Mouse (Mus musculus): ENCODE measurements at regions not wholly inside any gene's neighbourhood (a gene's known extent, or its start where the extent isn't known, plus 50 kb on each side); places are given as distances from the start of the nearest gene placed in this dataset.

- ATAC-seq (ENCODE audit: low read depth), result no peak
- Histone ChIP-seq H3K27me3 (no peaks in the 10 kb centered on the region), H3K4me2 (no peak overlapping the region), H3K9ac (no peak overlapping the region), H3K9me3 (no peaks in the 10 kb centered on the region), H3K27ac (replicated peaks) (no peak overlapping the region), H3K36me3 (no peaks in the 10 kb centered on the region), H3K4me1 (replicated peaks) (peaks cover 17% of the 10 kb centered on the region), H3K4me3 (no peak overlapping the region)
- 71% methylated on average over 1 of the region's 1 CpGs for WGBS
Measured at GRCm38 (mm10) chr14:68918526-68919045, 375.5 kb downstream of the Synb start.

DNA sequence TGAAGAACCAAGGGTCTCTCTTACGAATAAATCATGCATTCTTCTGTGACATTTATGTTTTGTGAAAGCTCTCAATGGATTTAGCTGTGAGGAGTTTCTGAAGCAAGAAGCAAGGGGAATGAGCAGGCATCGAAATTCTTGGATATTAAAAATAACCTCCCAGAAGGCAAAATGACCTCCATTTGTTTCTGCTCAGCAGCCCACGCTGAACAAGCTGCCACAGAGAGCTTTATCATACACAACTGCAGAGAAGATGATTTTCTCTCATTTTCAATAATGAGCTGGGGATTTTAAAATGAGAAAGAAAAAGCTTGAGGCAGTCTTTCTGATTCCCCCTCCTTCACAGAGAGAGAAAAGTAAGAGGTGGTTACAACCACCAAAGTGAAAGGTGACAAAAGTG lies 394.2 kb downstream of the Synb start:
- Histone ChIP-seq H3K27me3 (no peaks in the 10 kb centered on the region), H3K9me3 (no peaks in the 10 kb centered on the region), H3K4me3 (no peak overlapping the region), H3K9ac (no peak overlapping the region), H3K4me2 (no peak overlapping the region), H3K27ac (replicated peaks) (no peak overlapping the region), H3K4me1 (replicated peaks) (no peaks in the 10 kb centered on the region), H3K36me3 (no peaks in the 10 kb centered on the region)
- ATAC-seq (ENCODE audit: low read depth), result no peak
- WGBS, result 78% methylated on average over 3 of the region's 3 CpGs

DNA sequence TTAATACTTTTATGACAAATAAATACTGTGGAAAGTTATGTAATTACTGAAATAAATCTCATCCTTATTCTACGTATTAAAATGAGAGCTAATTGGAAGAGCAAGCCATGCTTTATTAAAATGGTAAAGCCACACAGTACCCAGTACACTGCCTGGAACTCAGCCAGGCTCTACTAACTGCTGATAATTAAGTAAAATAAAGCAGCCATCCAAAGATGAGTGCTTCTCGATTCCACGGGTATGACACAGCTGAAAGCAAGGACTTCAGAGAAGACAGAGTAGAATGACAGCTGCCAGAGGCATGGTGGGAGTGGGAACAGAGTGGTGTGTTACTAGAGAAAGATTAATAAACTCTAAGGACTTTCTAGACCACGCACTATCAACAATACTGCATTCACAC lies 416.9 kb downstream of the Synb start:
- no peak overlapping the region for H3K9ac ChIP-seq
- H3K4me2 ChIP-seq, result no peak overlapping the region
- no peak overlapping the region for H3K4me3 ChIP-seq
- WGBS, result 74% methylated on average over 4 of the region's 4 CpGs
- no peaks in the 10 kb centered on the region for H3K9me3 ChIP-seq
- H3K36me3 ChIP-seq, result no peaks in the 10 kb centered on the region
- no peak overlapping the region for H3K27ac ChIP-seq (replicated peaks)
- H3K27me3 ChIP-seq, result no peaks in the 10 kb centered on the region
- H3K4me1 ChIP-seq (replicated peaks), result no peaks in the 10 kb centered on the region
- ATAC-seq (ENCODE audit: low read depth), result no peak

GRCm38 (mm10) chr14:68861071-68861470 lies 433.0 kb downstream of the Synb start:
- Histone ChIP-seq H3K4me1 (replicated peaks) (no peaks in the 10 kb centered on the region), H3K4me3 (no peak overlapping the region), H3K27me3 (no peaks in the 10 kb centered on the region), H3K9me3 (0 out of 2 replicates have a peak, but pooled peaks cover 3% of the 10 kb centered on the region), H3K9ac (no peak overlapping the region), H3K4me2 (no peak overlapping the region), H3K27ac (replicated peaks) (no peak overlapping the region), H3K36me3 (no peaks in the 10 kb centered on the region)
- ATAC-seq (ENCODE audit: low read depth), result no peak
- 92% methylated on average over 3 of the region's 3 CpGs for WGBS

GRCm38 (mm10) chr14:68857948-68858347 lies 436.2 kb downstream of the Synb start:
- no peak overlapping the region for H3K9ac ChIP-seq
- H3K27me3 ChIP-seq, result no peaks in the 10 kb centered on the region
- no peaks in the 10 kb centered on the region for H3K4me1 ChIP-seq (replicated peaks)
- no peak overlapping the region for H3K4me2 ChIP-seq
- 80% methylated on average over 1 of the region's 1 CpGs for WGBS
- H3K9me3 ChIP-seq, result 0 out of 2 replicates have a peak, but pooled peaks cover 3% of the 10 kb centered on the region
- H3K36me3 ChIP-seq, result no peaks in the 10 kb centered on the region
- no peak overlapping the region for H3K27ac ChIP-seq (replicated peaks)
- ATAC-seq (ENCODE audit: low read depth), result no peak
- no peak overlapping the region for H3K4me3 ChIP-seq

- no peak overlapping the region for H3K9ac ChIP-seq
- 84% methylated on average over 4 of the region's 4 CpGs for WGBS
- no peak overlapping the region for H3K4me3 ChIP-seq
- no peaks in the 10 kb centered on the region for H3K4me1 ChIP-seq (replicated peaks)
- no peaks in the 10 kb centered on the region for H3K27me3 ChIP-seq
- H3K9me3 ChIP-seq, result no peaks in the 10 kb centered on the region
- no peak overlapping the region for H3K4me2 ChIP-seq
- H3K27ac ChIP-seq (replicated peaks), result no peak overlapping the region
- no peaks in the 10 kb centered on the region for H3K36me3 ChIP-seq
- ATAC-seq (ENCODE audit: low read depth), result no peak
Measured at GRCm38 (mm10) chr14:68848506-68848905, 445.6 kb downstream of the Synb start.

GRCm38 (mm10) chr14:68847609-68848008 lies 446.5 kb downstream of the Synb start:
- ATAC-seq (ENCODE audit: low read depth), result no peak
- H3K36me3 ChIP-seq, result no peaks in the 10 kb centered on the region
- no peak overlapping the region for H3K27ac ChIP-seq (replicated peaks)
- H3K4me3 ChIP-seq, result no peak overlapping the region
- H3K9me3 ChIP-seq, result no peaks in the 10 kb centered on the region
- H3K4me2 ChIP-seq, result no peak overlapping the region
- H3K4me1 ChIP-seq (replicated peaks), result no peaks in the 10 kb centered on the region
- no peaks in the 10 kb centered on the region for H3K27me3 ChIP-seq
- no peak overlapping the region for H3K9ac ChIP-seq

GRCm38 (mm10) chr14:68820241-68820640 lies 473.9 kb downstream of the Synb start:
- Histone ChIP-seq H3K27me3 (no peaks in the 10 kb centered on the region), H3K4me2 (no peak overlapping the region), H3K9me3 (no peaks in the 10 kb centered on the region), H3K4me1 (replicated peaks) (no peaks in the 10 kb centered on the region), H3K36me3 (no peaks in the 10 kb centered on the region), H3K4me3 (no peak overlapping the region), H3K27ac (replicated peaks) (no peak overlapping the region), H3K9ac (no peak overlapping the region)
- no peak for ATAC-seq (ENCODE audit: low read depth)
- WGBS, result 92% methylated on average over 8 of the region's 8 CpGs

- H3K9me3 ChIP-seq, result no peaks in the 10 kb centered on the region
- WGBS, result 91% methylated on average over 3 of the region's 3 CpGs
Measured at GRCm38 (mm10) chr14:68808976-68809375, 485.1 kb downstream of the Synb start.

DNA sequence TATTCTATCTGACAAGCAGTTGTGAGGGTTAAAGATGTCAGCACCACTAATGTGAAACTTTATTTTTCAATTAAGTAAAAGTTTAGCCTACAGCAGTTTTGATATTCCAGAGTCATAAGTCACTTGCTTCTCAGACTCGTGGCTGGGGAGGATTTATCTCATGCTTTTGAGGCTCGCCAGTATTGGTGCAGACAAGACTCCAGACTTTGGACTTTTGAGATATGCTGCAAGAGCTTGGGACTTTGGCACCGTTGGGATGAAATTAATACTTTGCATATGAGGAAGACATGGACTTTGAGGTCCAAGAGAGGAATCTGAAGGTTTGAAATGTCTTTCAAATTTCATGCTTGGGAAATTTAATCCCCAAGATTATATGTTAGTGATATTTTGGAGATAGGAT lies 486.2 kb downstream of the Synb start:
- Histone ChIP-seq H3K4me2 (no peak overlapping the region), H3K9me3 (no peaks in the 10 kb centered on the region), H3K36me3 (no peaks in the 10 kb centered on the region), H3K27me3 (no peaks in the 10 kb centered on the region), H3K27ac (replicated peaks) (no peak overlapping the region), H3K4me3 (no peak overlapping the region), H3K4me1 (replicated peaks) (no peaks in the 10 kb centered on the region), H3K9ac (no peak overlapping the region)
- 82% methylated on average over 3 of the region's 3 CpGs for WGBS
- ATAC-seq (ENCODE audit: low read depth), result no peak

More at GRCm38 (mm10) chr14:68808976-68809375, 485.1 kb downstream of the Synb start:
- no peak overlapping the region for H3K27ac ChIP-seq (replicated peaks)
- ATAC-seq (ENCODE audit: low read depth), result no peak
- H3K4me1 ChIP-seq (replicated peaks), result no peaks in the 10 kb centered on the region
- no peaks in the 10 kb centered on the region for H3K36me3 ChIP-seq
- H3K4me3 ChIP-seq, result no peak overlapping the region
- H3K27me3 ChIP-seq, result no peaks in the 10 kb centered on the region
- no peak overlapping the region for H3K4me2 ChIP-seq
- H3K9ac ChIP-seq, result no peak overlapping the region

DNA sequence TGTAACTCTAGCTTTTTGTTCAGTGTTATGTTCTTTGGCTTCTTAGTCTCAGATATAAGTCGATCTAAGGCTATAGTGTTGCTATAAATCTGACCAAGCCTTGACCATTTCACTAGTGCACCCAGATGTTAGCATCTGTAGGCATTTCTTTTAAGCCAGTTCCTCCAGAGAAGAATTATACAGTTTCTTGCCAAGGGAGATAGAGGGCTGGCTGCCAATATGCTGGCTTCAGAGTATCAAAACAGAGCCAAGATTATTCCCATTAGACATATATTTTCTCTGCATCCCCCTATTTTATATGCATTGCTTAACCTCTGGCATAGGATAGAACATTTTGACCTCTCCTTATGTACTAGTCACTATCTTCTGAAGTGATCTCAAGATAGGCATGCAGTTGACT lies 487.5 kb downstream of the Synb start:
- Histone ChIP-seq H3K27ac (replicated peaks) (no peak overlapping the region), H3K4me2 (no peak overlapping the region), H3K9ac (no peak overlapping the region), H3K36me3 (no peaks in the 10 kb centered on the region), H3K9me3 (no peaks in the 10 kb centered on the region), H3K27me3 (no peaks in the 10 kb centered on the region), H3K4me1 (replicated peaks) (no peaks in the 10 kb centered on the region), H3K4me3 (no peak overlapping the region)
- ATAC-seq (ENCODE audit: low read depth), result no peak
- WGBS, result 95% methylated on average over 1 of the region's 1 CpGs

DNA sequence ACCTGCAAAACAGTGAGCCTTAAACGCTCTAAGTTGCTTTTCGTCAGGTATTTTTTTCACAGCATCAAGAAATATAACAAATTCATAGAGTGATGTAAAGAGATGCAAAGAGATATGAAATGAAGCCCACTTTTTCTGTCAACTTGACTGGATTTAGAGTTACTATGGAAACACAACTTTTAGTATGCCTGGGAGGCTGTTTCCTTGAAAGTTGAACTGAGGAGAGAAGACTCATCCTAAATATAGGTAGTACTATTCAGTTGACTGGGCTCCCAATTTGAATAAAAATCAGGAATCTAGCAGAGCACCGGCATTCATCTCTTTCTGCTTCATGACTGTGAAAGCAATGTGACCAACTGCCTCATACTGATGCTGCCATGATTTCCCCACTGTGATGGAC lies 509.7 kb downstream of the Synb start:
- H3K36me3 ChIP-seq, result no peaks in the 10 kb centered on the region
- no peak for ATAC-seq (ENCODE audit: low read depth)

DNA sequence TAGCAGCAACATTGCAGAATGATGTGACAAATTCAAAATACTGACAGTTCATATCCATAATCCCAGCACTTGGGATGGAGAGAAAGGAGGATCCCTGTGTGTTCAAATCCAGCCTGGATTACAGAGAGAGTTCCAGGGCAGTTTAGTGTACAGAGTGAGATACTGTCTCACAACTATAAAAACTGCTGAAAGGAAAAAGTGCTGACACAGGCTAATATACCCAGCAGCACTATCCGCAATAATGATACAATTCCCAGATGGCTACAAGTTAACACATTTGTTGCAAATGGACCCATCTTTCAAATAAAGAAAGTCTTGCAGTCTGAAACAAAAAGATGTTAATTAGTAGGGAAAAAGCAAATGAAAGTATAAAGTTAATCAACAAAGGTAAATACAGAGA lies 510.9 kb downstream of the Synb start:
- H3K4me1 ChIP-seq (replicated peaks), result no peaks in the 10 kb centered on the region
- no peak overlapping the region for H3K4me2 ChIP-seq
- H3K9ac ChIP-seq, result no peak overlapping the region
- no peaks in the 10 kb centered on the region; the same call in 1 of the 2 replicates for H3K9me3 ChIP-seq
- H3K27me3 ChIP-seq, result no peaks in the 10 kb centered on the region
- no peak overlapping the region for H3K27ac ChIP-seq (replicated peaks)
- 93% methylated on average over 1 of the region's 1 CpGs for WGBS
- ATAC-seq (ENCODE audit: low read depth), result no peak
- H3K36me3 ChIP-seq, result no peaks in the 10 kb centered on the region
- no peak overlapping the region for H3K4me3 ChIP-seq

More for the DNA sequence above, 509.7 kb downstream of the Synb start:
- Histone ChIP-seq H3K27ac (replicated peaks) (no peak overlapping the region), H3K4me2 (no peak overlapping the region), H3K27me3 (no peaks in the 10 kb centered on the region), H3K4me1 (replicated peaks) (no peaks in the 10 kb centered on the region), H3K4me3 (no peak overlapping the region), H3K9ac (no peak overlapping the region), H3K9me3 (no peaks in the 10 kb centered on the region; the same call in 1 of the 2 replicates)
- WGBS, result 96% methylated on average over 3 of the region's 3 CpGs

All from neural tube, embryonic 13.5 days (tissue).